Mouse (Mus musculus): ENCODE results near the gene Crip2. TPM values are rescaled to one million over a fixed set of nuclear protein-coding genes. Genes with fewer than 3 reads are reported as not detected.

The Crip2 gene
- polyA plus RNA-seq, 1 experiment from 2014 or later: 239 TPM

- H3K27me3 ChIP-seq (ENCODE audit: control insufficient read depth, insufficient read depth, low read length): no peaks in the 10 kb centered on the region
- no peak for ATAC-seq (ENCODE audit: low read depth)
- H3K4me1 ChIP-seq (ENCODE audit: control insufficient read depth, insufficient read depth, low read length): peaks cover 22% of the 10 kb centered on the region
- H3K36me3 ChIP-seq (ENCODE audit: control insufficient read depth, insufficient read depth, low read length): no peaks in the 10 kb centered on the region
- H3K9ac ChIP-seq (replicated peaks; ENCODE audit: low read depth, low read length): no peak overlapping the region
- H3K9me3 ChIP-seq (ENCODE audit: control insufficient read depth, low read length): no peaks in the 10 kb centered on the region
- no peak overlapping the region for H3K4me2 ChIP-seq (ENCODE audit: low read depth, low read length)
- WGBS: 83% methylated on average over 8 of the region's 8 CpGs
- H3K4me3 ChIP-seq (ENCODE audit: low read depth, low read length): no peak overlapping the region
- no peak overlapping the region for H3K27ac ChIP-seq (ENCODE audit: low read depth, low read length)
Observed at GRCm38 (mm10) chr12:113103846-113104451, 36.1 kb upstream of the Crip2 start.

- 89% methylated on average over 6 of the region's 6 CpGs for WGBS
- H3K9ac ChIP-seq (replicated peaks; ENCODE audit: low read depth, low read length): no peak overlapping the region
Observed at GRCm38 (mm10) chr12:113106386-113106785, 33.6 kb upstream of the Crip2 start.

GRCm38 (mm10) chr12:113107431-113108124 is 32.5 kb upstream of the Crip2 start:
- Histone ChIP-seq H3K4me3 (ENCODE audit: low read depth, low read length) (no peak overlapping the region), H3K27me3 (ENCODE audit: control insufficient read depth, insufficient read depth, low read length) (no peaks in the 10 kb centered on the region), H3K9ac (replicated peaks; ENCODE audit: low read depth, low read length) (no peak overlapping the region), H3K36me3 (ENCODE audit: control insufficient read depth, insufficient read depth, low read length) (no peaks in the 10 kb centered on the region), H3K4me2 (ENCODE audit: low read depth, low read length) (no peak overlapping the region), H3K27ac (ENCODE audit: low read depth, low read length) (no peak overlapping the region), H3K9me3 (ENCODE audit: control insufficient read depth, low read length) (no peaks in the 10 kb centered on the region), H3K4me1 (ENCODE audit: control insufficient read depth, insufficient read depth, low read length) (peaks cover 3% of the 10 kb centered on the region; the same call in 1 of the 2 replicates)
- no peak for ATAC-seq (ENCODE audit: low read depth)
- WGBS: 84% methylated on average over 4 of the region's 4 CpGs

More at GRCm38 (mm10) chr12:113106386-113106785, 33.6 kb upstream of the Crip2 start:
- H3K36me3 ChIP-seq (ENCODE audit: control insufficient read depth, insufficient read depth, low read length): no peaks in the 10 kb centered on the region
- peaks cover 7% of the 10 kb centered on the region; the same call in 1 of the 2 replicates for H3K4me1 ChIP-seq (ENCODE audit: control insufficient read depth, insufficient read depth, low read length)
- no peaks in the 10 kb centered on the region for H3K27me3 ChIP-seq (ENCODE audit: control insufficient read depth, insufficient read depth, low read length)
- no peak overlapping the region for H3K4me3 ChIP-seq (ENCODE audit: low read depth, low read length)
- H3K4me2 ChIP-seq (ENCODE audit: low read depth, low read length): no peak overlapping the region
- ATAC-seq (ENCODE audit: low read depth): no peak
- H3K9me3 ChIP-seq (ENCODE audit: control insufficient read depth, low read length): no peaks in the 10 kb centered on the region
- H3K27ac ChIP-seq (ENCODE audit: low read depth, low read length): no peak overlapping the region

- Histone ChIP-seq H3K27ac (ENCODE audit: low read depth, low read length) (no peak overlapping the region), H3K9me3 (ENCODE audit: control insufficient read depth, low read length) (no peaks in the 10 kb centered on the region), H3K4me3 (ENCODE audit: low read depth, low read length) (no peak overlapping the region), H3K4me1 (ENCODE audit: control insufficient read depth, insufficient read depth, low read length) (0 out of 2 replicates have a peak, but pooled peaks cover 3% of the 10 kb centered on the region), H3K36me3 (ENCODE audit: control insufficient read depth, insufficient read depth, low read length) (no peaks in the 10 kb centered on the region), H3K27me3 (ENCODE audit: control insufficient read depth, insufficient read depth, low read length) (no peaks in the 10 kb centered on the region), H3K9ac (replicated peaks; ENCODE audit: low read depth, low read length) (no peak overlapping the region), H3K4me2 (ENCODE audit: low read depth, low read length) (no peak overlapping the region)
- WGBS: 89% methylated on average over 17 of the region's 17 CpGs
- ATAC-seq (ENCODE audit: low read depth): no peak
Observed at GRCm38 (mm10) chr12:113108528-113109283, 31.3 kb upstream of the Crip2 start.

GRCm38 (mm10) chr12:113109801-113110200 is 30.2 kb upstream of the Crip2 start:
- 83% methylated on average over 10 of the region's 10 CpGs for WGBS
- no peak overlapping the region for H3K9ac ChIP-seq (replicated peaks; ENCODE audit: low read depth, low read length)
- ATAC-seq (ENCODE audit: low read depth): no peak

GRCm38 (mm10) chr12:113114141-113114540 is 25.9 kb upstream of the Crip2 start:
- no peak overlapping the region for H3K4me3 ChIP-seq (ENCODE audit: low read depth, low read length)
- H3K27me3 ChIP-seq (ENCODE audit: control insufficient read depth, insufficient read depth, low read length): no peaks in the 10 kb centered on the region
- no peak overlapping the region for H3K9ac ChIP-seq (replicated peaks; ENCODE audit: low read depth, low read length)
- no peaks in the 10 kb centered on the region for H3K9me3 ChIP-seq (ENCODE audit: control insufficient read depth, low read length)
- no peak overlapping the region for H3K4me2 ChIP-seq (ENCODE audit: low read depth, low read length)
- no peak for ATAC-seq (ENCODE audit: low read depth)
- WGBS: 89% methylated on average over 4 of the region's 4 CpGs
- peaks cover 10% of the 10 kb centered on the region for H3K36me3 ChIP-seq (ENCODE audit: control insufficient read depth, insufficient read depth, low read length)
- 0 out of 2 replicates have a peak, but pooled peaks cover 3% of the 10 kb centered on the region for H3K4me1 ChIP-seq (ENCODE audit: control insufficient read depth, insufficient read depth, low read length)
- no peak overlapping the region for H3K27ac ChIP-seq (ENCODE audit: low read depth, low read length)

More at GRCm38 (mm10) chr12:113109801-113110200, 30.2 kb upstream of the Crip2 start:
- H3K4me1 ChIP-seq (ENCODE audit: control insufficient read depth, insufficient read depth, low read length): 0 out of 2 replicates have a peak, but pooled peaks cover 3% of the 10 kb centered on the region
- H3K4me3 ChIP-seq (ENCODE audit: low read depth, low read length): no peak overlapping the region
- no peak overlapping the region for H3K4me2 ChIP-seq (ENCODE audit: low read depth, low read length)
- no peaks in the 10 kb centered on the region for H3K36me3 ChIP-seq (ENCODE audit: control insufficient read depth, insufficient read depth, low read length)
- no peak overlapping the region for H3K27ac ChIP-seq (ENCODE audit: low read depth, low read length)
- no peaks in the 10 kb centered on the region for H3K9me3 ChIP-seq (ENCODE audit: control insufficient read depth, low read length)
- H3K27me3 ChIP-seq (ENCODE audit: control insufficient read depth, insufficient read depth, low read length): no peaks in the 10 kb centered on the region

GRCm38 (mm10) chr12:113114856-113115538 is 25.0 kb upstream of the Crip2 start:
- no peak overlapping the region for H3K27ac ChIP-seq (ENCODE audit: low read depth, low read length)
- WGBS: 91% methylated on average over 16 of the region's 16 CpGs
- H3K9me3 ChIP-seq (ENCODE audit: control insufficient read depth, low read length): no peaks in the 10 kb centered on the region
- no peak overlapping the region for H3K4me3 ChIP-seq (ENCODE audit: low read depth, low read length)
- ATAC-seq (ENCODE audit: low read depth): no peak
- H3K27me3 ChIP-seq (ENCODE audit: control insufficient read depth, insufficient read depth, low read length): no peaks in the 10 kb centered on the region
- H3K4me1 ChIP-seq (ENCODE audit: control insufficient read depth, insufficient read depth, low read length): no peaks in the 10 kb centered on the region
- no peak overlapping the region for H3K9ac ChIP-seq (replicated peaks; ENCODE audit: low read depth, low read length)
- H3K4me2 ChIP-seq (ENCODE audit: low read depth, low read length): no peak overlapping the region
- H3K36me3 ChIP-seq (ENCODE audit: control insufficient read depth, insufficient read depth, low read length): peaks cover 10% of the 10 kb centered on the region

- ATAC-seq (ENCODE audit: low read depth): peak; percentile 60
- Histone ChIP-seq H3K4me3 (ENCODE audit: low read depth, low read length) (no peak overlapping the region), H3K4me2 (ENCODE audit: low read depth, low read length) (no peak overlapping the region), H3K9ac (replicated peaks; ENCODE audit: low read depth, low read length) (no peak overlapping the region), H3K27ac (ENCODE audit: low read depth, low read length) (no peak overlapping the region), H3K9me3 (ENCODE audit: control insufficient read depth, low read length) (no peaks in the 10 kb centered on the region), H3K27me3 (ENCODE audit: control insufficient read depth, insufficient read depth, low read length) (no peaks in the 10 kb centered on the region), H3K4me1 (ENCODE audit: control insufficient read depth, insufficient read depth, low read length) (no peaks in the 10 kb centered on the region), H3K36me3 (ENCODE audit: control insufficient read depth, insufficient read depth, low read length) (peaks cover 48% of the 10 kb centered on the region)
- WGBS: 86% methylated on average over 20 of the region's 20 CpGs
Observed at GRCm38 (mm10) chr12:113119516-113120410, 20.3 kb upstream of the Crip2 start.

All from neural tube, embryonic 14.5 days (tissue).